Mouse (Mus musculus): Measurements from ENCODE around the gene Mybph.

- TF ChIP-seq POLR2A (IDR thresholded peaks at IDR 0.05; ENCODE audit: borderline replicate concordance, insufficient read depth, low read length) (no peak), CTCF (IDR thresholded peaks at IDR 0.05; ENCODE audit: borderline replicate concordance, insufficient read depth, low read depth, low read length) (no peak)
Measured at GRCm38 (mm10) chr1:134200481-134200880, 7.2 kb downstream of the Mybph start.
